Mouse (Mus musculus): Measurements from ENCODE around the gene Gp1ba.

Gp1ba gene

GRCm38 (mm10) chr11:70653345-70654197, 14.6 kb downstream of the Gp1ba start:
- peak; percentile 74 to 78 for DNase-seq (ENCODE audit: low spot score in 2 of 2)

GRCm38 (mm10) chr11:70654198-70654922, 15.4 kb downstream of the Gp1ba start, which contains the start of gene Pfn1:
Pfn1 (minus strand) TSS chr11:70654644.
- peak; percentile 81 to 85 for DNase-seq (ENCODE audit: low spot score in 2 of 2)

GRCm38 (mm10) chr11:70654923-70655570, 16.1 kb downstream of the Gp1ba start:
- DNase-seq (ENCODE audit: low spot score in 2 of 2): peak; percentile 69 to 72

- DNase-seq (ENCODE audit: low spot score in 2 of 2): peak; percentile 63 to 65
Measured at GRCm38 (mm10) chr11:70655571-70656455, 16.9 kb downstream of the Gp1ba start.

GRCm38 (mm10) chr11:70656456-70656927, 17.6 kb downstream of the Gp1ba start:
- no peak for DNase-seq (ENCODE audit: low spot score in 2 of 2)

GRCm38 (mm10) chr11:70656964-70657363, 18.0 kb downstream of the Gp1ba start, which contains the start of gene Eno3:
Eno3 (plus strand) TSS chr11:70657202.
- DNase-seq (ENCODE audit: low spot score in 2 of 2): no peak

GRCm38 (mm10) chr11:70657573-70657972, 18.7 kb downstream of the Gp1ba start:
- peak in 1 of 2 experiments; percentile 23 for DNase-seq (ENCODE audit: low spot score in 2 of 2)

- no peak for DNase-seq (ENCODE audit: low spot score in 2 of 2)
Measured at GRCm38 (mm10) chr11:70657991-70658390, 19.1 kb downstream of the Gp1ba start.

- no peak for DNase-seq (ENCODE audit: low spot score in 2 of 2)
Measured at GRCm38 (mm10) chr11:70658521-70658920, 19.6 kb downstream of the Gp1ba start.

GRCm38 (mm10) chr11:70658942-70659341, 20.0 kb downstream of the Gp1ba start:
- DNase-seq (ENCODE audit: low spot score in 2 of 2): no peak

- DNase-seq (ENCODE audit: low spot score in 2 of 2): no peak
Measured at GRCm38 (mm10) chr11:70660571-70660970, 21.6 kb downstream of the Gp1ba start.

- DNase-seq (ENCODE audit: low spot score in 2 of 2): no peak
Measured at GRCm38 (mm10) chr11:70663101-70663500, 24.2 kb downstream of the Gp1ba start.

GRCm38 (mm10) chr11:70663957-70664356, 25.0 kb downstream of the Gp1ba start:
- no peak for DNase-seq (ENCODE audit: low spot score in 2 of 2)

- no peak for DNase-seq (ENCODE audit: low spot score in 2 of 2)
Measured at GRCm38 (mm10) chr11:70664741-70665140, 25.8 kb downstream of the Gp1ba start.

- no peak for DNase-seq (ENCODE audit: low spot score in 2 of 2)
Measured at GRCm38 (mm10) chr11:70666687-70667086, 27.8 kb downstream of the Gp1ba start.

- no peak for DNase-seq (ENCODE audit: low spot score in 2 of 2)
Measured at GRCm38 (mm10) chr11:70667271-70668150, 28.6 kb downstream of the Gp1ba start.

GRCm38 (mm10) chr11:70668335-70668770, 29.4 kb downstream of the Gp1ba start:
- DNase-seq (ENCODE audit: low spot score in 2 of 2): no peak

- DNase-seq (ENCODE audit: low spot score in 2 of 2): peak; percentile 89 to 96
Measured at GRCm38 (mm10) chr11:70668771-70669505, 30.0 kb downstream of the Gp1ba start, which contains the start of gene Spag7. Spag7 (minus strand) TSS chr11:70669416.

Measured in thymus, postnatal 10 days (tissue).